ENCODE assay signal across 9 mouse cellular contexts in genomic region chr7:49752730-49753506, GRCm38 (mm10). TPM values are rescaled to one million over a fixed set of nuclear protein-coding genes. Genes with fewer than 3 reads are reported as not detected.
DNase-seq lines count a peak whose midpoint lies in the region; ATAC-seq lines count a peak whose summit lies in the region.
"Had no signal": no experiment of that assay in that cellular context is flagged by ENCODE, and none has a peak within 500 bp of the region (broad histone marks: within the 10 kb centered on the region; RNA-seq: fewer than 3 reads in every experiment).

No protein-coding gene starts in this region.

- no peak overlapping the region for H3K4me3 ChIP-seq in forebrain, embryonic 15.5 days
- peak overlapping the region; percentile 1; the same call in 1 of the 2 replicates for H3K4me3 ChIP-seq in lung, embryonic 15.5 days
- H3K4me3 ChIP-seq: limb, embryonic 13.5 days had no signal

- no peaks in the 10 kb centered on the region for H3K4me1 ChIP-seq in forebrain, embryonic 15.5 days
- H3K4me1 ChIP-seq in lung, embryonic 15.5 days = peaks cover 10% of the 10 kb centered on the region
- H3K4me1 ChIP-seq: limb, embryonic 13.5 days had no signal

- no peak overlapping the region for H3K9ac ChIP-seq in forebrain, embryonic 15.5 days (replicated peaks)
- no peak overlapping the region for H3K9ac ChIP-seq in lung, embryonic 15.5 days
- H3K9ac ChIP-seq: limb, embryonic 13.5 days had no signal

- H3K36me3 ChIP-seq in forebrain, embryonic 15.5 days = no peaks in the 10 kb centered on the region
- no peaks in the 10 kb centered on the region for H3K36me3 ChIP-seq in lung, embryonic 15.5 days
- H3K36me3 ChIP-seq: limb, embryonic 13.5 days had no signal

- 33% methylated on average over 25 of the region's 25 CpGs for WGBS in forebrain, embryonic 15.5 days
- WGBS in lung, embryonic 15.5 days = 24% methylated on average over 25 of the region's 25 CpGs

- no peaks in the 10 kb centered on the region for H3K9me3 ChIP-seq in forebrain, embryonic 15.5 days
- no peaks in the 10 kb centered on the region for H3K9me3 ChIP-seq in lung, embryonic 15.5 days
- H3K9me3 ChIP-seq: limb, embryonic 13.5 days had no signal

- H3K4me2 ChIP-seq in forebrain, embryonic 15.5 days (replicated peaks) = no peak overlapping the region
- peak overlapping the region; percentile 48 for H3K4me2 ChIP-seq in lung, embryonic 15.5 days
- H3K4me2 ChIP-seq: limb, embryonic 13.5 days had no signal

- no peak overlapping the region for H3K27ac ChIP-seq in forebrain, embryonic 15.5 days (replicated peaks)
- no peak overlapping the region for H3K27ac ChIP-seq in lung, embryonic 15.5 days
- H3K27ac ChIP-seq: limb, embryonic 13.5 days had no signal

- peak; percentile 21; the same call in 1 of the 2 replicates for ATAC-seq in forebrain, embryonic 15.5 days (replicated peaks)
- no peak for ATAC-seq in lung, embryonic 15.5 days (ENCODE audit: borderline replicate concordance, extremely low read depth, low FRiP score, low TSS enrichment)

- peak; percentile 25 for DNase-seq in cerebellum, adult 9-10 months
- no peak for DNase-seq in cerebellum, adult 11 months
- DNase-seq in urinary bladder, postnatal 25 days (ENCODE audit: low spot score) = peak; percentile 38
- DNase-seq in urinary bladder, postnatal 36 days (ENCODE audit: low spot score in 2 of 2) = no peak
- DNase-seq in kidney, adult 18-20 months = peak; percentile 51
- peak; percentile 63 for DNase-seq in testis, postnatal 10 days (ENCODE audit: low spot score)

- peaks cover 66% of the 10 kb centered on the region for H3K27me3 ChIP-seq in forebrain, embryonic 15.5 days
- peaks cover 21% of the 10 kb centered on the region for H3K27me3 ChIP-seq in lung, embryonic 15.5 days

RNA-seq across cellular contexts. Expression of gene Htatip2, which starts 6.0 kb away (rescaled TPM):
- 1.5 and 2.2 TPM in 2 replicates for polyA plus RNA-seq in forebrain, embryonic 15.5 days (2015; fragmentation: Nextera tagmentation; extraction: Ambion mirVana)
- polyA plus RNA-seq in lung, embryonic 15.5 days (2015; fragmentation: Nextera tagmentation; extraction: Ambion mirVana) = 16.0 and 18.6 TPM in 2 replicates

RNA-seq across cellular contexts. Expression of gene Prmt3, which starts 25.2 kb away (rescaled TPM):
- 52.6 and 55.3 TPM in 2 replicates for polyA plus RNA-seq in forebrain, embryonic 15.5 days (2015; fragmentation: Nextera tagmentation; extraction: Ambion mirVana)
- polyA plus RNA-seq in lung, embryonic 15.5 days (2015; fragmentation: Nextera tagmentation; extraction: Ambion mirVana) = 55.1 and 55.6 TPM in 2 replicates

Comparison
In these comparisons a context has a peak if more than half of its experiments do, and no peak if none do; other contexts are left out.
1. DNase-seq: peak in cerebellum, adult 9-10 months (single experiment), urinary bladder, postnatal 25 days (single experiment), kidney, adult 18-20 months (single experiment) and testis, postnatal 10 days (single experiment); none in cerebellum, adult 11 months (single experiment) and urinary bladder, postnatal 36 days (0 of 2).